ENCODE assay signal across 24 mouse cellular contexts in the genomic region with DNA sequence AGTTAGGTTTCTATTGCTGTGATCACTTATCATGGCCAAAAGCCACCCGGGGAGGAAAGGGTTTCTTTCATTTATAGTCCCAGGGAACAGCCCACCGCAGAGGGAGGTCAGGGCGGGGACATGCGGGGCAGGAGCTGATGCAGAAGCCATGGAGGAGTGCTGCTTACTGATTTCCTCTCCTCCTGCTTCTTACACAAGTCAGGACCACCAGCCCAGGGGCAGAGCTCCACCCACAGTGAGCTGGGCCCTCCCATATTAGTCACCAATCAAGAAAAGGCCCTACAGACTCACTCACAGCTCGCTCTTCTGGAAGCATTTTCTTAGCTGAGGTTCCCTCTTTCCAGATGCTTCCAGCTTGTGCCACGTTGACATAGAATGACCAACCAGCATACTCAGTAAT.
A peak's percentile ranks its signal among the peaks of the same experiment; 100 is the strongest.
DNase-seq lines count a peak whose midpoint lies in the region; ATAC-seq and TF ChIP-seq lines count a peak whose summit lies in the region.
"Had no signal": no experiment of that assay in that cellular context is flagged by ENCODE, and none has a peak within 500 bp of the region (broad histone marks: within the 10 kb centered on the region; RNA-seq: fewer than 3 reads in every experiment).

No protein-coding gene starts in this region.

- no peak for TF ChIP-seq EP300 in liver, postnatal 0 days (IDR thresholded peaks at IDR 0.05; ENCODE audit: low read depth)

- no peak overlapping the region for H3K9ac ChIP-seq in heart, embryonic 15.5 days
- H3K9ac ChIP-seq in liver, postnatal 0 days (replicated peaks) = no peak overlapping the region
- no peak overlapping the region for H3K9ac ChIP-seq in intestine, embryonic 15.5 days
- H3K9ac ChIP-seq: embryonic facial prominence, embryonic 15.5 days; hindbrain, embryonic 14.5 days had no signal

- intact Hi-C loops in heart, postnatal 25 days (cut with DNase I) = no loop called here

- H3K27me3 ChIP-seq in heart, embryonic 15.5 days = no peaks in the 10 kb centered on the region
- H3K27me3 ChIP-seq in liver, postnatal 0 days (ENCODE audit: insufficient read depth, low read length) = no peaks in the 10 kb centered on the region
- no peaks in the 10 kb centered on the region for H3K27me3 ChIP-seq in intestine, embryonic 15.5 days (replicated peaks)
- H3K27me3 ChIP-seq: embryonic facial prominence, embryonic 15.5 days had no signal

- no peak for TF ChIP-seq CTCF in liver, postnatal 0 days (IDR thresholded peaks at IDR 0.05; ENCODE audit: low read depth)

- no peak for DNase-seq in heart, postnatal 25 days (ENCODE audit: low spot score)
- DNase-seq in liver = peak; percentile 12
- no peak for DNase-seq in liver, postnatal 0 days
- DNase-seq in R1 (ENCODE audit: low read depth, low spot score) = peak; percentile 46
- peak; percentile 6 for DNase-seq in heart, postnatal 4 days
- DNase-seq in thymus, postnatal 10 days (ENCODE audit: low spot score in 2 of 2) = no peak
- DNase-seq: cerebellum, adult 18-20 months; cerebellum, postnatal 36 days; gastrocnemius, adult 2 months; kidney, postnatal 36 days; layer of hippocampus, adult 9-11 months; lung, adult 18-20 months; lung, postnatal 14 days; retina, postnatal 1 day; right cerebral cortex, postnatal 4 days; thymus, adult 2 months had no signal

- no peak for ATAC-seq in heart, embryonic 15.5 days (replicated peaks; ENCODE audit: insufficient number of reproducible peaks, insufficient read depth, low FRiP score, low read depth)
- no peak for ATAC-seq in liver, postnatal 0 days
- ATAC-seq in intestine, embryonic 15.5 days = no peak
- ATAC-seq: intestine, embryonic 16.5 days had no signal

- H3K4me1 ChIP-seq in heart, embryonic 15.5 days (replicated peaks) = peaks cover 47% of the 10 kb centered on the region
- peaks cover 17% of the 10 kb centered on the region for H3K4me1 ChIP-seq in liver, postnatal 0 days (ENCODE audit: insufficient read depth)
- H3K4me1 ChIP-seq in intestine, embryonic 15.5 days (replicated peaks) = no peaks in the 10 kb centered on the region
- H3K4me1 ChIP-seq: embryonic facial prominence, embryonic 15.5 days had no signal

- H3K27ac ChIP-seq in heart, embryonic 15.5 days = peak overlapping the region; percentile 92
- no peak overlapping the region for H3K27ac ChIP-seq in liver, postnatal 0 days (ENCODE audit: low read depth)
- H3K27ac ChIP-seq in intestine, embryonic 15.5 days = no peak overlapping the region
- H3K27ac ChIP-seq: embryonic facial prominence, embryonic 15.5 days; forebrain, embryonic 10.5 days; gastrocnemius, adult 2 months; hindbrain, embryonic 14.5 days had no signal

- H3K4me2 ChIP-seq in heart, embryonic 15.5 days = peak overlapping the region; percentile 47
- no peak overlapping the region for H3K4me2 ChIP-seq in liver, postnatal 0 days (ENCODE audit: low read depth, low read length)
- no peak overlapping the region for H3K4me2 ChIP-seq in intestine, embryonic 15.5 days (replicated peaks)
- H3K4me2 ChIP-seq: embryonic facial prominence, embryonic 15.5 days; hindbrain, embryonic 14.5 days had no signal

- WGBS in heart, embryonic 15.5 days = 34% methylated on average over 6 of the region's 6 CpGs
- WGBS in liver, postnatal 0 days (ENCODE audit: insufficient replicate concordance) = 57% methylated on average over 6 of the region's 6 CpGs
- WGBS in intestine, embryonic 15.5 days = 44% methylated on average over 6 of the region's 6 CpGs

- no peaks in the 10 kb centered on the region for H3K9me3 ChIP-seq in heart, embryonic 15.5 days (replicated peaks)
- no peaks in the 10 kb centered on the region for H3K9me3 ChIP-seq in liver, postnatal 0 days (ENCODE audit: low read length)
- no peaks in the 10 kb centered on the region for H3K9me3 ChIP-seq in intestine, embryonic 15.5 days
- H3K9me3 ChIP-seq: embryonic facial prominence, embryonic 15.5 days; forebrain, embryonic 10.5 days; G1E had no signal

- H3K4me3 ChIP-seq in heart, embryonic 15.5 days = peak overlapping the region; percentile 15; the same call in 1 of the 2 replicates
- H3K4me3 ChIP-seq in liver, postnatal 0 days (ENCODE audit: low read depth, low read length) = no peak overlapping the region
- no peak overlapping the region for H3K4me3 ChIP-seq in intestine, embryonic 15.5 days (replicated peaks)
- H3K4me3 ChIP-seq: embryonic facial prominence, embryonic 15.5 days; forebrain, embryonic 10.5 days; gastrocnemius, adult 2 months; megakaryocyte, embryonic 14.5 days had no signal

- no peaks in the 10 kb centered on the region for H3K36me3 ChIP-seq in heart, embryonic 15.5 days
- H3K36me3 ChIP-seq in liver, postnatal 0 days (replicated peaks; ENCODE audit: insufficient read depth, low read length) = no peaks in the 10 kb centered on the region
- no peaks in the 10 kb centered on the region for H3K36me3 ChIP-seq in intestine, embryonic 15.5 days
- H3K36me3 ChIP-seq: embryonic facial prominence, embryonic 15.5 days; forebrain, embryonic 10.5 days; G1E had no signal

Comparison
In these comparisons a context has a peak if more than half of its experiments do, and no peak if none do; other contexts are left out.
1. DNase-seq: peak in liver (single experiment), R1 (single experiment) and heart, postnatal 4 days (single experiment); none in heart, postnatal 25 days (single experiment), liver, postnatal 0 days (single experiment) and thymus, postnatal 10 days (0 of 2).